In the genomic region with DNA sequence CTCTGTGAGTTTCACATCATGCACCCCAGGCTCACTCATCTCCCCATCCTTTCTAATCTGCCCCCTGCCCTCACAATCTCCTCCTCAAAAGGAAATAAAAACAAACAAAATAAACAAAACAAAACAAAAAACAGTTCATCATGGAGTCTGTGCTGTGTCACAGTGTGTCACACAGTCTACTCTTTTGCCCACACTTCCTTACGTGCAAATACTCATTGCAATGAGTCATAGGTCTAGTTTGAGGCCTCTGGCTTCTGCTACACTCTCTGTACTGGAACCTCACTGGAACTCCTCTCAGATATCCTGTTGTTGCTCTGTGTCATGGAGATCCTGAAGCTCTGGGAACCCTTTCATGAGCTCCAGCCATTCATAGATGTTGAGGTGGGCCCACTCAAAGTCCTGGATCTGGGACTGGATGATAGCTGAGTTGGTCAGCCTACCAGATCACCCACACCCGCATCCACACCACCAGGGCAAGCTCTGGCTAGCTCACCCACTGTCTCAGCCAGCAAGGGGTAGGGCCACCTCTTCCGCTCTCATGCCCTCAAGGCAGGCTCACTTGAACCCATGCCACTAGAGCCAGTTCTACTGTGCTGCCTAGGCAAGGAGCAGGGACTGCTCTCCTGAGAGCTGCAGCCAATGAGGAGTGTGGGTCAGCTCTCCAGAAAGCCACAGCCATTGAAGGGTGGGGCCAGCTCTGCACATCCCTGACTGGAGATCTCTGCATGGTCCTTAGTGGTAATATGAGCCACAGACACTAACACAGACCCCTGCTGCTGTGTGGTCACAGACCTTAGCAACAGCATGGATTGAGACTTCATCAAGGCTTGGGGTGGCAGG, we compare ENCODE assay signal across 17 mouse cellular contexts. TPM values are rescaled to one million over a fixed set of nuclear protein-coding genes. Genes with fewer than 3 reads are reported as not detected.
A peak's percentile ranks its signal among the peaks of the same experiment; 100 is the strongest.
DNase-seq lines count a peak whose midpoint lies in the region; ATAC-seq and TF ChIP-seq lines count a peak whose summit lies in the region.
"Had no signal": no experiment of that assay in that cellular context is flagged by ENCODE, and none has a peak within 500 bp of the region (broad histone marks: within the 10 kb centered on the region; RNA-seq: fewer than 3 reads in every experiment).

No protein-coding gene starts in this region.

- whole genome bisulfite sequencing in liver, embryonic 16.5 days (ENCODE audit: insufficient replicate concordance), result 83% methylated on average over 3 of the region's 3 CpGs
- 75% methylated on average over 3 of the region's 3 CpGs for WGBS in lung, postnatal 0 days
- WGBS in kidney, adult 2 months, result 77% methylated on average over 3 of the region's 3 CpGs

- H3K4me1 ChIP-seq in liver, embryonic 16.5 days (ENCODE audit: control insufficient read depth, low read depth, low read length), result peaks cover 32% of the 10 kb centered on the region
- no peaks in the 10 kb centered on the region for H3K4me1 ChIP-seq in lung, postnatal 0 days (ENCODE audit: insufficient read depth, low read depth, low read length)
- peaks cover 25% of the 10 kb centered on the region for H3K4me1 ChIP-seq in kidney, adult 2 months (ENCODE audit: control insufficient read depth, insufficient read depth, low read length)

- no peak for TF ChIP-seq CTCF in lung, postnatal 0 days (IDR thresholded peaks at IDR 0.05)
- no peak for TF ChIP-seq CTCF in kidney, adult 2 months (conservative IDR thresholded peaks at IDR 0.05; ENCODE audit: insufficient read depth, insufficient read length, low read depth, low read length)

- H3K27me3 ChIP-seq in liver, embryonic 16.5 days (ENCODE audit: control insufficient read depth, insufficient read depth, low read depth, low read length), result no peaks in the 10 kb centered on the region
- H3K27me3 ChIP-seq in lung, postnatal 0 days (replicated peaks; ENCODE audit: insufficient read depth, low read length), result no peaks in the 10 kb centered on the region
- H3K27me3 ChIP-seq in kidney, adult 2 months (replicated peaks; ENCODE audit: control insufficient read depth, insufficient read depth, low read length), result no peaks in the 10 kb centered on the region

- no peak for TF ChIP-seq POLR2A in kidney, adult 2 months (IDR thresholded peaks at IDR 0.05; ENCODE audit: low read depth, low read length)

- H3K9ac ChIP-seq in liver, embryonic 16.5 days (ENCODE audit: low read depth, low read length), result no peak overlapping the region
- no peak overlapping the region for H3K9ac ChIP-seq in lung, postnatal 0 days (replicated peaks; ENCODE audit: low read depth)

- peaks cover 35% of the 10 kb centered on the region for H3K36me3 ChIP-seq in liver, embryonic 16.5 days (ENCODE audit: control insufficient read depth, insufficient read depth)
- no peaks in the 10 kb centered on the region for H3K36me3 ChIP-seq in lung, postnatal 0 days (ENCODE audit: insufficient read depth, low read length)
- H3K36me3 ChIP-seq in kidney, adult 2 months (ENCODE audit: control insufficient read depth, insufficient read depth, low read length), result no peaks in the 10 kb centered on the region

- no peak overlapping the region for H3K27ac ChIP-seq in liver, embryonic 16.5 days (ENCODE audit: low read length)
- no peak overlapping the region for H3K27ac ChIP-seq in lung, postnatal 0 days (ENCODE audit: low read length)
- H3K27ac ChIP-seq in kidney, adult 2 months (ENCODE audit: insufficient read depth, low read depth, low read length), result no peak overlapping the region

- H3K9me3 ChIP-seq in liver, embryonic 16.5 days (replicated peaks; ENCODE audit: control insufficient read depth, low read length), result no peaks in the 10 kb centered on the region
- H3K9me3 ChIP-seq in lung, postnatal 0 days (ENCODE audit: low read length), result no peaks in the 10 kb centered on the region

- no peak overlapping the region for H3K4me2 ChIP-seq in liver, embryonic 16.5 days (ENCODE audit: low read depth, low read length)
- no peak overlapping the region for H3K4me2 ChIP-seq in lung, postnatal 0 days (replicated peaks; ENCODE audit: low read depth, low read length)

- ATAC-seq in erythroblast, adult 5-6 weeks (replicated peaks; ENCODE audit: low FRiP score, poor library complexity, severe bottlenecking), result 0 out of 2 replicates have a peak, but pooled peaks have one; percentile 27
- ATAC-seq in liver, embryonic 16.5 days (ENCODE audit: low read depth), result peak; percentile 37; the same call in 1 of the 2 replicates
- no peak for ATAC-seq in lung, postnatal 0 days
- ATAC-seq: forebrain, embryonic 14.5 days had no signal

- no peak for TF ChIP-seq EP300 in lung, postnatal 0 days (IDR thresholded peaks at IDR 0.05)

- H3K4me3 ChIP-seq in liver, embryonic 16.5 days (ENCODE audit: low read depth, low read length), result no peak overlapping the region
- no peak overlapping the region for H3K4me3 ChIP-seq in lung, postnatal 0 days (ENCODE audit: low read depth, low read length)
- no peak overlapping the region for H3K4me3 ChIP-seq in kidney, adult 2 months (ENCODE audit: insufficient read depth, low read depth, low read length)

- DNase-seq in 3134 (ENCODE audit: extremely low read depth, insufficient read length, low spot score), result peak; percentile 87
- peak; percentile 85 for DNase-seq in 3T3-L1 (ENCODE audit: low read depth, low spot score)
- no peak for DNase-seq in urinary bladder, adult 18-20 months (ENCODE audit: low spot score in 2 of 2)
- no peak for DNase-seq in lung, postnatal 0 days (ENCODE audit: low spot score)
- no peak for DNase-seq in kidney, adult 2 months
- DNase-seq: adrenal gland, adult 2 months; cerebellum, adult 2 months; gastrocnemius, postnatal 25 days; kidney, adult 18-20 months; kidney, postnatal 10 days; left cerebral cortex, postnatal 4 days; lung, adult 18-20 months; lung, postnatal 4 days; midbrain, embryonic 14.5 days had no signal

RNA-seq across cellular contexts. Expression of a gene that starts 8.8 kb away (rescaled TPM):
- total RNA-seq in erythroblast, adult 5-6 weeks (2015; ENCODE audit: low replicate concordance), result 154 and 157 TPM in 2 replicates
- total RNA-seq in erythroblast, adult 5-6 weeks (2017; ENCODE audit: low replicate concordance), result 202 and 262 TPM in 2 replicates
- polyA plus RNA-seq in liver, embryonic 16.5 days (2015; fragmentation: Nextera tagmentation; extraction: Ambion mirVana), result 34.8 and 39.3 TPM in 2 replicates
- 0.70 and 1.1 TPM in 2 replicates for polyA plus RNA-seq in lung, postnatal 0 days (2015; fragmentation: Nextera tagmentation; extraction: Ambion mirVana)
- polyA plus RNA-seq in kidney, adult 2 months (2012; rRNA removed), result 46.7 and 56.8 TPM in 2 replicates

RNA-seq across cellular contexts. Expression of a gene that starts 39.0 kb away (rescaled TPM):
- total RNA-seq in erythroblast, adult 5-6 weeks (2015; ENCODE audit: low replicate concordance), result 12.1 and 23.4 TPM in 2 replicates
- total RNA-seq in erythroblast, adult 5-6 weeks (2017; ENCODE audit: low replicate concordance), result 8.9 and 16.9 TPM in 2 replicates
- polyA plus RNA-seq in liver, embryonic 16.5 days (2015; fragmentation: Nextera tagmentation; extraction: Ambion mirVana), result 0.92 and 1.2 TPM in 2 replicates
- polyA plus RNA-seq in lung, postnatal 0 days (2015; fragmentation: Nextera tagmentation; extraction: Ambion mirVana), result 2.6 TPM in 2 replicates
- polyA plus RNA-seq in kidney, adult 2 months (2012; rRNA removed), result 2.4 and 3.7 TPM in 2 replicates

RNA-seq across cellular contexts. Expression of a gene that starts 49.7 kb away (rescaled TPM):
- total RNA-seq in erythroblast, adult 5-6 weeks (2015; ENCODE audit: low replicate concordance), result 2.1 and 15.6 TPM in 2 replicates
- total RNA-seq in erythroblast, adult 5-6 weeks (2017; ENCODE audit: low replicate concordance), result 0.56 TPM in 1 of 2 replicates, not detected in the other
- polyA plus RNA-seq in liver, embryonic 16.5 days (2015; fragmentation: Nextera tagmentation; extraction: Ambion mirVana), result 3.2 and 4.0 TPM in 2 replicates
- 7.3 and 8.6 TPM in 2 replicates for polyA plus RNA-seq in lung, postnatal 0 days (2015; fragmentation: Nextera tagmentation; extraction: Ambion mirVana)
- 13.0 and 15.2 TPM in 2 replicates for polyA plus RNA-seq in kidney, adult 2 months (2012; rRNA removed)

Comparison
In these comparisons a context has a peak if more than half of its experiments do, and no peak if none do; other contexts are left out.
1. DNase-seq: peak in 3134 (single experiment) and 3T3-L1 (single experiment); none in urinary bladder, adult 18-20 months (0 of 2), lung, postnatal 0 days (single experiment) and kidney, adult 2 months (single experiment).
2. RNA of a gene that starts 8.8 kb away (polyA plus RNA-seq): 46.7 to 56.8 TPM in kidney, adult 2 months and 34.8 to 39.3 TPM in liver, embryonic 16.5 days; 0.70 to 1.1 TPM in lung, postnatal 0 days; every median in the first group is over 10 times any median in the second.